Mouse (Mus musculus) adrenal gland, postnatal 10 days (tissue): ENCODE results near the gene Nipal4. TPM values are rescaled to one million over a fixed set of nuclear protein-coding genes. Genes with fewer than 3 reads are reported as not detected.

Source experiments
- DNase-seq: peaks from one replicate; pipeline ENCODE4 v3.0.0; 2021; ENCODE audit warnings: mixed read lengths
- total RNA-seq, 2 experiments: library from RNA; stranded (reverse); gene quantifications; 2 replicates each; pipeline ENCODE4 v1.2.3; 2021

The Nipal4 gene
- total RNA-seq, 2 experiments from 2014 or later, result 0.12 TPM; not detected in 1

DNA sequence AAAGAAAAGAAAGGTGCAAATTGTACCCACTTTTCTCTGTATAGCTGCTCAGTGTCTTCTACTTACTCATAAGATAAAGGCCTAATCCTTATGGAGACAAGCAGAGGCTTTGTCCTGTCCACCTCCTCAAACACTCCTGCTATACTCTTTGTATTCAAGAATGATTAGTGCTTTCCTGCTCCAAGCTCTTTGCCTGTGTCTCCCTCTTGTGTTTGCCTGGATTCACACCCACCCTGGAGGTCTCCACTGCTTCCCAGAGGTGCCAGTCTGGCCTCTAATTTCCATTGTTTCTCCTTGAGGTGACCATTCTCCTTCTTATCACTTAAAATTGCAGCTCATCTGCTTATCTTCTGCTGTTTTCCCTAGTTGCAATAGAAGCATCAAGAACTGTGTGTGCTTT, 8.8 kb downstream of the Nipal4 start:
- DNase-seq, result no peak

DNA sequence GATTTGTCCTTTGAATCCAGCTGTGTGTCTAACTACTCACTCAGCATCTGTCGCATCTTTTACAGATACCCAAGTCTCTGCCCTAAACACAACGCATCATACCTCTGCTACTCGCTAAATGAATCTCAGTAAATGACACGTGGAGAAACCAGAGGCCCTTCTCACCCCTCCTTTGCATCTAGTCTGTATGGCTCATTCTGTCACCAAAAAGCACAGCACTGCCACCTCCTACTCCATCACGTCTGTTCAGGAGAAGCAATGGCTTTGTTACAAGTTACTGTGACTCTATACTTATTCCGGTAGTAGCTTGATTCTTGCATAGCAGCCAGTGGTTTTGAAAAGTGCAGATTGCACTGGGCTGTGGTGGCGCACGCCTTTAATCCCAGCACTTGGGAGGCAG, 9.4 kb downstream of the Nipal4 start:
- no peak for DNase-seq

DNA sequence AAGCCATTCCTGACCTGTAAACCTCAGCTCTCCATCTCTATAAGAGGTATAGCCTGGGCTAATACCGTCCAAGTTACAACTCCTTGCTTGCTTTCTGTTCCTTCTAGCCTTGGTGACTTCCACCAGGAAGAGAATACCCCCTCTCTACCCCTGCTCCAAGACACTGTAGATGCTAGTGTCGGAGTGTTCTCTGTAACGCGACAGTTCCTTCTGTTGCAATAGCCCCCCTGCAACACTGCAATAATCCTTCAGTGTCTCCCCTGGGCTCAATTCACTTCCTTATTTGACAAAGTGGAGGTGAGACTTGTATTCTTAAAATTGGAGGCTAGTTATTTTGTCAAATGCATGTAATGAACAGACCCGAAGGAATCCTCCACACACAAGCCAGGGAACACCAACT, 19.7 kb downstream of the Nipal4 start:
- no peak for DNase-seq

DNA sequence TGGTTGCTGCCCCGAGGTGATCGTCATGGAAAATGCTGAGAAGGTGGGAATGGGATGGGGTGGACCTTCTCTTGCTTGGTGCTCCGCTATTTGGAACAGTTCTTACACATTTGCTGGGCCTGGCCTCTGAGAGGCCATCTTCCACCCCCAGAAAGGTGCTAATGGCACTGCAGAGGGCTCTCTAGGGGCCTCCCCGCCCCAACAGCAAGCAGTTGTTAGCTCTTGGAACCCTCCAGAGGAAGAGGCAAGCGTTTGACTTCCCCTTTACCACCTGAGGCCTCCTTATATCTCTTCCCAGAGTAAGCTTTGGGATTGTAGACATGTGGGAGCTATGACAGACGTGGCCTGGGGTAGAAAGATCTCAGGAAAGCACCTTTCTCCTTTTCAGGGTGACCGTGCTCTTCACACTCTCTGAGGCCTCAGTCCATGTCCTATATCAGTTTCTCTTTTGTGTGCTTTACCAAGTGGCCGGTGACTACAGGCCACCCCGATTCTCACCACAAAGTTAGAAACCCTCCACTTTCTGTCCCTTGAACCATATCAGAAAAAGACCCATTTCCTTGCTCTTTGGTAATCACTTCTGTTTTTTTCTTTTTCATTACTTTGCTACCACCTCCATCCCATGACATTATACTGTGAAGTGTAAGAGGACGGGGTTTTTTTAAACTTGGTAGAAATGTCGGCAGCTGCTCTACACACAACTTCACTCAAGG, 21.0 kb downstream of the Nipal4 start:
- DNase-seq, result no peak

DNA sequence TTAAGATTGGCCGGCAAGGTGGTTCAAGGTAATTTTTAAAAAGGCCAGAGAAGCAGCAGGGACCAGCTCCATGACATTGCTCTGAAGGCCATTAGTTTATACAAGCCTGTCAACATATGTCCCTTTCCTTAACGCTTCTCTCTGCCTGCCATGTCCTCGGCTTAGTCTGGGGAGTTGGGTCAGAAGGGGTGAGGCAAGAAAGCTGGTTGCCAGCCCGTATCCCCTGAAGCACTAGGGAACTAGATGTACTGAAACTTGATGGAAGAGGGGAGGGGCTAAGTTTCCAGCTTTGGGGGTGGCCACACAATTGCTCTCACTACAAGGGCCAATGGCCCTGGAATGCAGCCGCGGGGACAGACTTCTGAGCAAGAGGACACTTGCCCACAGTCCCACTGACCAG, 23.0 kb downstream of the Nipal4 start:
- DNase-seq, result no peak

DNA sequence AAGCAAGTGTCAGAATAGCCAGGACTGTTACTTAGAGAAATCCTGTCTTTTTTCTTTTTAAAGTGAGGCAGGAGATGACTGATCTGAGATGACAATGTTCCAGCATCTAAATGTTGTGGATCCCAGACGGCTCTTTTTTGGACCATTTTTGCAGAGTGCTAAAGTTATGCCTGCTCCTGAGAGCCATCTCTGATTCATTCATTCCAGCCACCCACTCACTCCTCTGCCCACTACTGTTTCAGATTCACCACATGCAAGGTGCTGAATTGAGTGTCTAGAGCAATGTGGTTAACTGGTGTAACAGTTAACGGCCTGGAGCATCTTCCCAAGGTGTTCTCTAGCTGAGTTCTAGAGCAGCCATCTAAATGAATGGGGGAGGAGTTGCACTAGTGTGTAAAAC, 31.4 kb downstream of the Nipal4 start:
- no peak for DNase-seq

DNA sequence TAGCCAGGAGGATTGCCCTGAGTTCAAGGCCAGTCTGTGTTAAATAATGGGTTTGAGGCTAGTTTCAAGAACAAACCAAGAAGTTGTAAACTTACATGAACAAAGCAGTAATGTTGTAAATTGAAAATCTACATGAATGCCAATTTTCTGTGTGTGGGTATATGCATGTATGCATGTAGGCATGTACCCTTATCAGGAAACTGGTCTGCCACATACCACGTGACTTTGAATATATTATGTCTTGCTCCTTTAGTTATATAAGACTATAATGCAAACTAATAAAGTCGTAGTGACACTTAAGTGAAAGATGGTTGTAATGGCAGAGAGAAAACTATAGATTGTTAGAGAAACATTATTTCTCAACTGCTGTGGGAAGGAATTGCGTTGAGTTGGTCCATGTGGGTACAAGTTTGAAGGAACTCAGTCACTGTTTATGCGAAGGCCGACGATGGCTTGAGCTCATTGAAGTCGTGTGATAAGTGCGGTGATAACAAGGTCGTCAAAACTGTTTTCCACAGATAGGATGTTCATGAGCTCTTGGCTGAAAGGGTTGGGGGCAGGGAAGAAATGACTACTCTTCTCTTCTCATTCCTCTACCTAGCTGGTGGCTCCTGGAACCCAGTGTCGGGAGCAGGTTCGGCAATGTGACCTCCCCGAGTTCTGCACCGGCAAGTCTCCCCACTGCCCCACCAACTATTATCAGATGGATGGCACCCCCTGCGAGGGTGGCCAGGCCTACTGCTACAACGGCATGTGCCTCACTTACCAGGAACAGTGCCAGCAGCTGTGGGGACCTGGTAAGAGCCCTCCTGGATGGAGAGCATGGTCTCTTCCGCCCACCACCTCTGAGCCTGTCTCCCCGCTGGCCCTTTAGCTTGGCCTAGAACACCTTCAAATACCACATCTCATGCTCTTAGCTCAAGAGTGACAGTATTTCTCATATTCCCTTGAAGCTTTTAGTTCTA, 35.0 kb downstream of the Nipal4 start:
- DNase-seq, result no peak

DNA sequence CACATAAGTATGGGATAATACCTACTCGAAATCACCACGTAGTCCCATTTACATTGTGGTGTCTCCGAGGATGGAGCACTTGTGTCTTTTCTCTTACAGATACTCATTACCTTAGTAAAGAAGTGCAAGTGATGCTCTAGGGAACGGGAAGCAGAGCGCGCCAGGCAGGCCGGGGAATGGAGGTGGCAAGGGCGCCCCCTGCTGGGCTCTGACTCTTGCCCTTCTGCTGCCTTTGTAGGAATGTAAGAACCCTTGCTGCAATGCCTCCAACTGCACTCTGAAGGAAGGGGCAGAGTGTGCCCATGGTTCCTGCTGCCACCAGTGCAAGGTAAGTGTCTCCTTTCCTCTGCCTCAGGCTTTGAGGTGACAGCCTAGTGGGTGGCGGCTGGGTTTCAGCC, 37.8 kb downstream of the Nipal4 start:
- DNase-seq, result peak; percentile 88

DNA sequence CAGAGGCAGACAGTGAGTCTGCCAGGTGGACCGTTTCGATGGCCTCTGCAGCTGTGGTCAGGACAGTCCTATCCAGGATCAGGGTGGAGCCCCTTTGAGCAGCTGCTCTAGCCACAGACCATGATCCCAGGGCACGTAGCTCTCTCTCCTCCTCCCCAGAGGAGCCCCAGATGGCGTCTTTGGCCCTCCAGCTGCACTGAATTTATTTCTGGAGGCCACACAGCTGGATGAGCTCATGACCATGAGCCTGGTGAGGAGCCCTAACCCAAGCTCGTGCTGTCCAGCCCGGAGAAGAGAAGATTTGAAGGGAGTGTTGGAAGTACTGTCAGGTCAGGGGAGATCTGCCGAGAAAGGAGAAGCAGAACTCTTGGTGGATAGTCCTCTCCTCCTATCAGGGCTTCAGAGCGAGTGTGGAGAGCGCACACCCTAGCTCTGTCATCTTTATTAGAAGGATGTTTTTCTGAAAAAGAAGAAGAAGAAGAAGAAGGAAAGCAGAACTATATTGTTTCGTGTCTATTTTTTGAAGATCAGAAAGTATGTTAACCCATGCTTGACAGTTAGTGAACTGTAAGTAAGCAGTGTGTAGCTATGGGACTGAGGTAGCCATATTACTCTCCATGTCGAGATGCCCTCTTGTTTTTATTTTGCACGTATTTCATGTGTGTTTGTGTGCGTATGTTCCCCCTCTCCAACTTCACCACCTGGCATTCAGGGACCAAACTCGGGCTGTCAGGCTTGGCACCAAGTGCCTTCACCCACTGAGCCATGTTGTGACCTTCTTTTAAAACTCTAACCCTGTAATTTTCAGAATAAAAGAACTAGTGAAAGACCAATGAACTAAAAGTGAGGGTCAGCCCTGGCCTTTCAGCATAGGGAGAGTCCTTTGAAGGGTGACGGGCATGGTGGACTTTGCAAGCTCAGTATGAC, 38.4 kb downstream of the Nipal4 start:
- DNase-seq, result no peak

DNA sequence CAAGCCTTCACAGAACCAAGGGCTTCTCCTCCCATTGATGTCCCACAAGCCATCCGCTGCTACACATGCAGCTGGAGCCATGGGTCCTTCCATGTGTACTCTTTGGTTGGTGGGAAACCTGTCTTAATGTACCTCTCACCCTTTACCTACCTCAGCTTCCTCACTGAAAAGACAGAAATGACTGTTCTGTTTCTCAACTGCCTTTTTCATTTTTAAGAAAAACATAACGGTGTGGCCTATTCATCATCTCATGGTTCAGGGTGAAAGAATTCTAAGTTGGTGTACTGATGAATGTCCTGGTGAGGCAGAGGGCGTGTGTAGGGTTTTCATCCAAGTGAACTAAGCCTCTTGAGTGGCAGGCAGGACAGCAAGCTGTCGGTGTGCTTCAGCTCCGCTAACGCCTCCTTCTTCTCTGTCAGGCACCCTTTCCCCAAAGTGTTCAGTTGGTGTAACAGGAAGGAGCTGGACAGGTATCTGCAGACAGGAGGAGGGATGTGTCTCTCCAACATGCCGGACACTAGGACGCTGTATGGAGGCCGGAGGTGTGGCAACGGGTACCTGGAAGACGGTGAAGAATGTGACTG, 39.4 kb downstream of the Nipal4 start:
- no peak for DNase-seq

DNA sequence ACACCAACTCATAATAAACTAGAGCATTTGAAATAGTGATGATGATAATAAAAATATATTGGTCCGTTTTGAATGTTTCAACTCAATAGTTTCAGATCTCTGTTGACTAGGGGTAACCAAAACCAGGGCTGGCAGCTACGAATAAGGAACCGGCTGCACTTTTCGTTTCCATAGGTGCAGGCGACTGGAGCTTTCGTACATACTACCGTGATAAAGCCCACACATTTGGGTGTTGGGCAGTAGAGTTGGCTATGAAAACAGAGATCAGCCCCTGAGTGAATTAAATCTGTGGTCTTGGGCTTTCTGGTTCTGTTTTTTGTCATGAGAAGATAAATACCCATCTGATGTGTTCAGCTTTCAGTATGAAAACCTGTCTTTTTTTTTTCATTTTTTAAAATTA, 40.0 kb downstream of the Nipal4 start:
- no peak for DNase-seq

DNA sequence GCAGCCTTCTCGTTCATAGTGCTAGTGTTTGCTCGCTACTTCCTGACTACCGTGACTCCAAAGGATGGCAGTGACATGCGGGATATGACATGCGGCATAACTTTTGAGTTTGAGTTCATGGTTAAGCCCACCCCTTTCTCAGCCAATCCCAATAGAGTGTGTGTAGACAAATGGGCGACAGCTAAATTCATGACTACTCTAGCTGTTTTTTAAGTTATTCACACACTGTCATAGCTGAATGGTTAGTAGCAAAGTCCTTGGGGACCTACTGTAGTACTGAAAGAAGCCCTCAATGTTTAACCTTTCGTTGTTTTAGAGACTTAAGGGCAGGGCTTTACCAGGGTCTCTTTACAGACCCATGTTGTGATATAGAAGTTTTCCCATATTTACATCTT, 40.5 kb downstream of the Nipal4 start:
- no peak for DNase-seq

DNA sequence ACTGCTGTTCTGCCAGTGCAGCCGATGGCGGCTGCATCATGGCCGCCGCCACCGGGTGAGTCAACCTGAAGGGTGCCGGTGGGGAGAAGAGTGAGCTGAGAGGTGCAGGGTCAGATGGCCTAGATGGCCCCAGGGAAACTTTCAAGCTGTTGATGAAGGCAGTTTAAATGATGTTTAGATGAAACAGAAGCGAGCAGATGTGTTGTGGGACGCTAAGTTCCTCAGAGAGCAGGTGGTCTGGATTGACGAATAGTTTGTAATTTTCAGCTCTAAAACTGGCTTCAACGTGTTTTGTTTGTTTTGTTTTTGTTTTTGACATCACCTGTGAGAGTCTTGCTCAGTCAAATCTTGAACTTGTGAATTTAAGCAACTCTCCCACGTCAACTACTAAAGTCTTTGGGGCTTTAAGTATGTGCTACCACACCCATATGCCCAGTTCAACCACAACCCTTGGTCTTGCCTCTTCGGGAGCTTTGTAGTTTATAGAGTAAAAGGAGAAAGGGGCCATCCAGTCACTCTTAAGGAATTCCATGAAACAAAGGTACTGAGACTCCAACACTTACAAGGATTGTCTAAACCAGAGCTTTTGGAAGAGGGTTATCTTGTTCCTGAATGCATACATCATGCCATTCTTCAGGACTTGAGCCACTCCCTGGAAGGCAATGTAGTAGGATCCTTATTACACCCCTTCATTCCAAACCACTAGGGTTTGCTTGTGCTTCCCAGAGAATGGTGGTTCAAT, 41.0 kb downstream of the Nipal4 start:
- DNase-seq, result no peak

DNA sequence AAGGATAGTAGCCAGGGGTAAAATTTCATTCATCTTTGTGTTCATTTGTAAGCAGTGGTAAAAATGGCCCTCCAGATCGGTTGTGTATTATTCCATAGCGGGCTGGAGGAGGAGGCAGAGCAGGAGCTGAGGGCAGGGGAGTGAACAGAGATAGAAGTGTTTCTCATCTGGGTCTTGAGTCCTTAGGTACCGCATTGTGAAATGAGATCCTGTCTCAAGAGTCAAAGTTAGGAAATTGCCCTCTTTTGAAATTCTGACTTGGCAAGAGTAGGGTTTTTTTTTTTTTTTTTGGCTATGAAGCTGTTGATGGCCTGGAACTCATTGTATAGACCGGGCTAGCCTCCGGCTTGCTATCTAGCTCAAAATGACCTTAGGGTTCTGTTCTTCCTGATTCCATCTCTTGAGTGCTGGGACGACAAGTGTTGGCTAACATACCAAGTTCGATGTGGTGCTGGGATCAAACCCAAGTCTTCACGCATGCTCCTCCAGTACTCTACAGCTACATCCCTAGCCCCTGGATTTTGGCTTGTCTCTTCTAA, 42.9 kb downstream of the Nipal4 start:
- DNase-seq, result no peak

DNA sequence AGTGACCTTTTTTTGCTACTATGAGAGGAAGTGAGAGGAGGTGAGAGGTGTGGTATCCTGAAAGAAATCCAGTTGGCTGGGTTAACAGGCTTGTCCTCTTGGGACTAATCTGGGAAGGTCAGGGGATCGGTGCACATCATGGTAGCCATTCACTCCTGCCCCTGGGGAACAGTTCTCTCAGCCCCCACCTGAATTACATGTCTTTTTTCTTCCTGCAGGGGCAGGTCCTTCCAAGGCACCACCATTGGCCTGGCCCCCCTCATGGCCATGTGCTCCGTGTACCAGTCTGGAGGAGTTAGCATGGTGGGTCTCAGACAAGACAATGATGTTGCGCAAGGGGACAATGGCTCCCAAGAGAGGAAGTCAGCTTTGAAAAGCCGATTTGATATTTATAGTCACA, 43.4 kb downstream of the Nipal4 start:
- DNase-seq, result no peak

DNA sequence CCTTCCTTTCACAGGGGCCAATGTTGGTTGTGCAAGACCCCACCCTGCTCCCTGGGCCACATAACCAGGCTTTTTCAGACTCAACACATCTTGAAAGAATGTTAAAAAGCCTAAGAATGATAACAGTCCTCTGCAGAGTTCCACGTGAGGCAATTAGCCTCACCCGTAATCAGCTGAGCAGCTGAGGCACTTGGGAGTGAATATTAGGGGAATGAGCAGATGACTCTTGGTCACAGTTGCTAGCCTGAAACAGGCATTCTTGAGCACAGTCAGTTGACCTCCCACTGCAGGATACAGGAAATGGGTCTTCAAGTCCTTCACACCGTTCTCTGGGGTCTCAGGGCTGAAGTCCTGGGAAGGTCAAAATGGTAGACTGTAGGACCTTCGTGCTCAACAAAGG, 44.6 kb downstream of the Nipal4 start:
- no peak for DNase-seq

DNA sequence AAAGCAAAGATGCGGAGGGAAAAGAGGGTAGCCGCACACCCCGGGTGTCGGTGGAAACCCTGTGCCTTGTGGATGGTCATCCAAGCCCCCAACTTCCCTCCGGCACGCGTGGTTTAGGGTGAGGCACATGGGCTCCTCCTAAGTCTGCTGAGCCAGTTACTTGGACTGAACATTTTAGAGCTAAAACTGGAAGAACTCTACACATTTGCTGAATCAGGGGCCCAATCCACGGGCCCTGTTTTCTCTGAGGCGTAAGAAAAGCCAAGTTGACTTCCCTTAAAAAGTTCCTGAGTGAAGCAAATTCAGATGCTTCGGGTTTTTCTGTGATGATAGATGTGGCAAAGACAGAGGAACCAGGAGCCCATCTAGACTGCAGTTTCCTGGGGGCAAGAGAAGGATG, 46.2 kb downstream of the Nipal4 start:
- DNase-seq, result no peak

DNA sequence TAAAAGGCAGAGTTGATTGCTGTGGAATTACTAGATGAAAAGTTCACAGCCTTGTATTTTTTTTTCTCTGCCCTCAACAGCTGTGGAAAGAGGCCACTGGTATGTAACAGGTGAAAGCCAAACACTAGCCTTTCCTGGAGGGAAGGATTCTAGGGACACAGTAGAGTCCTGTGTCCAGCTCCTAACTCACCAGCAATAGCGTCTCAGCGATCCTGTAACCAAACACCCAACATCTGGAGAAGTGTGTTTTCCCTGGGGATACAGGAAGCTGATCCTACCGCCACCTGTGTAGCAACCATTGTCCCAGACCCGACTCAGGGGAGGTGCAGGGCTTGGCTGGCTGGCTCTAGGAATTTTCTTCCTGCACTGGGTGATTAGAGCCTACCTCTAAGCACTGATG, 46.7 kb downstream of the Nipal4 start:
- no peak for DNase-seq

DNA sequence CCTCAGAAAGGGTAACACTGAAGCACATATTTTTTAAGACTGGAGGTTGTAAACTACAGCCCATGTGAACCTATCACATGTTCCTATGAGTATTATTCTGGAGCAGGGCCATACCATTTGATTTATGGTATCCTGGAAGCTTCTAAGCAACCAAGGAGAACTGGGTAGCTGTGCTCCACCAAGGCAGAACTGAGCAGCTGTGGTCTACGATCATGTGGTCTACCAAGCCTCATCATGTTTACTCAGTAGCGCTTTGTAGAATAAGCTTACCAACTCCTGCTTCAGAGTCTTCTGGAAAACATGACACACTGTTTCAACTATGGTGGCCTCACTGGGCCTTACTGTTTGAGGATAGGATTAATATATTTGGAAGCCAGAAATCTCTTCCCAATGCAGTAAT, 49.8 kb downstream of the Nipal4 start:
- no peak for DNase-seq

DNA sequence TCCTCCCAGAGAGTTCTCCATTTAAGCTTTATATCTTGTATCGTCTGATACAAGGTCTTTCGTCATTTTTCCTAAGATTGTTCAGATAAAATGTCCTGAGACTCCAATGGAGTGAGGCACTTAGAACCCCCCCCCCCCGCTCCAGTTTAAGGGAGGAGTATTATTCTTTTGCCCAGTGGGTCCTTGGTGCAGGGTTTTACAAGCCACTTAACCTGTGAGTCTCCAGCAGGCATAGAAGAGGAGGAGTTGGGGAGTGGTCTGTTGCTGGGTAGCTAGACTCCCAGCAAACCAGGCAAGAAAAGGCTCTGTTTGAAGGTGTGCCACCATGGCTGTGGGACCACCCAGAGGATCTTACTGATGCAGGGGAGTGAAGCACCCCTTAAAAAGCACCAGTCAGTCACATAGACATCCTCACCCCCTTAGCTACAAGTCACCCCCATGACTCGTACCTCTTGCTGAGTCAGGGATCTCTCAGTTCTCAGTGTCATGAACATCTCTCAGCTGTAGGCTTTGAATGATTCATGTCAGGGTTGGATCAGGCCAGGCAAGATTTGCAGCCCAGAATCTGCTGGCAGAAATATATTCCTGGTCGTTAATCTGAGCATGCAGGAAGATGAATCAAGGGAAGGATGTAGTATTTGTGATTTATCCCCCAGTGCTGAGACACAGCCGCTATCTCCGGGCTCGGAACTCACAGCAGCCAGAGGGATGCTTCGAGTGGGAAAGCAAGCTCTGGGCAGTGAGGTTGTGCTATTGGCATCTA, 50.7 kb downstream of the Nipal4 start:
- no peak for DNase-seq
